Mouse (Mus musculus): ENCODE results near the gene Zfp383.
"Not testable (repeated sequence)": the region's sequence is repeated elsewhere in the genome, so short reads cannot be mapped to it uniquely, and the experiment has no call there.

Zfp383 gene

DNA sequence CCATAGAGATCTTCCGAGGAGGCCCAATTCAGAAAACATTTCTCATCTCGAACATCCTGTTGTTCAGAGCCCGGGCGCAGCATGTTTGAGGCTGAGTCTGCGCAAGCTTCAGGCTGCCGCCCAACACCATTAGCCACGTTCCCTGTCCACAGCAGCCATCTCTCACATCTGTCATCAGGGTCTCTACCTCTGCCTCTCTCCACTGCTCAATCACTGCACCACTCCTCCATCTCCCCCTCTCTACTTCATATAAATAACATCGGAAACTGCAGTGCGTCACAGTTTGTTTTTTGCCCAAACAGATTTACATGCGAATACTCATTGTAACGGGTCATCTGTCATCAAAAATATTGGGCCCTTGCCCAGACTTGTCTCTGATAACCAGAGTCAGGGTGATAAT lies 33.0 kb downstream of the Zfp383 start:
- DNase-seq (ENCODE audit: low spot score), result no peak

DNA sequence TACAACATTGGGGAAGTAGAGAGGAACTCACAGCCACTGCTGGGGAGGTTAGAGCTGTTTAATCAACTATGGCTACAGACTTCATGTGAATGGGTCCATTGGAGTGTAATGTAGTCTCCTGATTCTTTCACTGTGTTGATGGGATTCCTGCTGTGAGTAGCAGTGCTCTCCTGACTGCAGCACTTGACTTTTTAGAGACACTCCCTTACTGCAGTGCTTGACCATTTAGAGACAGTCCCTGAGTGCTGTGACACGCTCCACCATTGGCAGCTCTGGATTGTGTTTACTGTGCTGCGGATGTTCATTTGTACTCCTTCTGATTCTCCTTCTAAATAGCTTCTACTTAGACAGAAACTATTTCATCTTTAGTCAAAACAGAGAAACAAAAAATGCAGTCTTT lies 34.7 kb downstream of the Zfp383 start:
- DNase-seq (ENCODE audit: low spot score), result no peak

DNA sequence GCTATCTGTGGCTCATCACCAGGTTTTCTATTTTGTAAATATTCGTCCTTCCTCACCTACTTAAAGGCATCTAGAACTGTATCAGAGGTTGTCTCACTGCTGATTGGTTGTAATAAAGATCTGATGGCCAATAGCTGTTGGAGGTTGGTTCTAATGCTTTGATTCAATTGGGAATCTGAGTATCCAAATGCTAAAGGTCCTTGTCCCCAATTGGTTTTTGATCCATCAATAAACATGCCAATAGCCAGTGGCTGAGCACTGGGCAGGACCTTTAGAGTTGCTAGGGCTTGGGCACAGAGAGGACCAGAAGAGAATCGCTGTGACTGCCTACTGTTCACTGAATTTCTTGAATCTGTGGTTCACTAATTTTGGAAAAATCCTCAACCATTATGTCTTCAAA lies 35.7 kb downstream of the Zfp383 start:
- no peak for DNase-seq (ENCODE audit: low spot score)

DNA sequence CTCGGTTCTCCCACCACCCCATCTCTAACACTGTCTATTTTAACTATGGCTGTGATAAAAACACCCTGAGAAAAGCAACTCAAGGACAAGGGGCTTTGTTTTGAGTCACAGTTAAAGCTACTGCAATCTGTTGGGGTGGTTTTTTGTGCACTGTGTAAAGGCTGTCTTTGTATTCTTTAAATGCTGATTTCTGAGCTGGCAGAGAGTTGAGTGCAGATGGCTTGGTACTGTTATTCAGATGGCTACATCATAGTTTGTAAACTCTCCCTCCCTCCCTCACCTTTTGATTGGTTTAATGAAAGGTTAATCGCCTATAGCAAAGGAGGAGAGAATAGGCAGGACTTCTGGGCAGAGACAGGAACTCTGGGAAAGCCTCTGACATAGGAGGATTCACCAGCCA lies 36.2 kb downstream of the Zfp383 start:
- DNase-seq (ENCODE audit: low spot score), result no peak

DNA sequence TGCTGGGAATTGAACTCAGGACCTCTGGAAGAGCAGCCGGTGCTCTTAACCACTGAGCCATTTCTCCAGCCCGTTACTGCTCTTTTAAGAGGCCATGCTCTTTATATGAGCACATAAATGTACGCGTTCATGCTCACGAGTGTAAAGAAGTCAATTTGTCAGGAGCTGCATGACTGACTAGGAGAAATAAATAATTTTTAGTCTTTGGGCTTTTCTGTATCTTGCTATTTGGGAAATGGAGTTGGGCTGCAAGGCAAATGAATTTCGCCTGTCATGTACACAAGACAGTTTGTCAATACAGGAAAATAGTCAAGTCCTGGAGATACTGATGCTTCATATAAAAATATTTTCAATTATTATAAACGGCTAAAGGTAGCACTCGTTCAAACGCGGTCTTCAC lies 45.1 kb downstream of the Zfp383 start:
- peak; percentile 36 for DNase-seq (ENCODE audit: low spot score)

DNA sequence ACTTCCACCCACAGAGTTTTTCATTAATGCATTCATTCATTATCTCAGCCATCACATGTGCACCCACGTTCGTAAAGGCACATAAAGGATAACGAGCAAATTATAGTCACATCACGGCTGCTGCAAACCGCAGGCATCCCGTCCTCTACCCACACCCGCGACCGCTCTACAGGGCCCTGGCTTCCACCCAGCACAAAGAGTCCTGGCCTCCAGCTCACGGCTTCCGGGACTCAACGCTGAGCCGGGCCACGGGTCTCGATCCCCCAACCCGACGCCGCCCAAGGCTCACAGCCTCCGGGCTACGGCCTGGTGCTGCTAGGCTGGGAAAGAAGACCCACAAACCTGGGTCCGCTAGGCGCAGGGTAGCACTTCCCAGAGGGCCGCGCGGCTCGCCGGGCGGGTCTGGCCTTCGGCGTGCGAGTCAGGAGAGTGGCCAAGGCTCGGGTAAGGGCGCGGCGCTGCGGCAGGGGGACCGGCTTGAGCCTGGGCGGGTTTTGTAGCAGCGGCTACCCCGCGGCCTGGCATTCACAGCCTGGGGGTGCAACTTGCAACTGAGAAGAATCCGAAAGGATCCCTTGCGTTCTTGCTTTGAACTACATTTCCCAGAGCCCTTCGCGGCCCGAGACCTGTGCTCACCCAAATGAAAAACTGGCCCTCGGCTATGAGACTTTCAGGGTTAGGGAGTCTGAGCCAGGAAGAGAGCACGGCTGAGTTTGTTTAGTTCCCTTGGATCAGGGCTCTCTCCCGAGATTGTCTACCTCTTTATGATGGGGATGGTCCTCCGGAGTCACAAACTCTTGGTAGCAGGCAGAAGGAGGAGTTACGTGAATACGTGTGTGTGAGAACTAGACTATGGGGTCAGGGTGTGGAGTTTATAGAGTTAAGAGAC lies 45.7 kb downstream of the Zfp383 start, which contains the start of gene Zfp74:
Gene Zfp74 (minus strand): TSS at position 577 of the 889 bp plus-strand sequence.
- DNase-seq (ENCODE audit: low spot score), result peak; percentile 92

DNA sequence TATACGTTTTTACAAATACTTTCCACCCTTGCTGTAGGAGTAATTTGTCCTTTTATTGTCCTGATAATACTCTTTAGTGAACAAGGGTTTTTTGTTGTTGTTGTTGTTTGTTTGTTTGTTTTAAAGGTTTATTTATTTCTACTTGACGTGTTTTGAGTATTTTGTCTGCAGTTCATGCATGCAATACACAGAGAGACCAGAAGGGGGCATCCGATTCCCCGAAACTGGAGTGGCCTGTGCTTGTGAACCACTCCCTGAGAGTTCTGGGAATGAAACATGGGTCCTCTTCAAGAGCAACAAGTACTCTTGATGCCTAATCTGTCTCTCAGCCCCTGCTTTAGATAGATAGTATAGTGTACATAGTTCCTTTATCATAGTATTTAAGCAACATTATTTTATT lies 46.7 kb downstream of the Zfp383 start:
- peak; percentile 81 for DNase-seq (ENCODE audit: low spot score)

DNA sequence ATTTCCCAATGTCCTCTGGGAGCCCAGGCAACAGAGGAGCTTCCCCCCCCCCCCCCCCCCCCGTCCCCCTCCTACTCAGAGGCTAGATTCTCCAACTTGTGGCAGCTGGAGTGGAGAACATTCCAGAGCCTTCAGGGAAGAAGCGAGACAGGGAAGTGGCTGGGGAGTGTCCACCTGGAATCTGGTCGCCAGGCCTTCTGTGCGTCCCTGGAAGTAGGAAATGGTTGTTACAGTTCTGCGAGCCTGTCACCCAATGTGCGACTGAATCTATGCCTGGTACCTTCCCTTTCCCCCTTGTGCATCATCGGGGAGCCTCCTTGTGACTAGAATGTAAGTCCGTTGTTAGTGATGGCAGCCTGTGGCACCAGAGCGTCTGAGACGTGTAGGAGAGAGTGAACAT lies 48.2 kb downstream of the Zfp383 start:
- DNase-seq (ENCODE audit: low spot score), result no peak

DNA sequence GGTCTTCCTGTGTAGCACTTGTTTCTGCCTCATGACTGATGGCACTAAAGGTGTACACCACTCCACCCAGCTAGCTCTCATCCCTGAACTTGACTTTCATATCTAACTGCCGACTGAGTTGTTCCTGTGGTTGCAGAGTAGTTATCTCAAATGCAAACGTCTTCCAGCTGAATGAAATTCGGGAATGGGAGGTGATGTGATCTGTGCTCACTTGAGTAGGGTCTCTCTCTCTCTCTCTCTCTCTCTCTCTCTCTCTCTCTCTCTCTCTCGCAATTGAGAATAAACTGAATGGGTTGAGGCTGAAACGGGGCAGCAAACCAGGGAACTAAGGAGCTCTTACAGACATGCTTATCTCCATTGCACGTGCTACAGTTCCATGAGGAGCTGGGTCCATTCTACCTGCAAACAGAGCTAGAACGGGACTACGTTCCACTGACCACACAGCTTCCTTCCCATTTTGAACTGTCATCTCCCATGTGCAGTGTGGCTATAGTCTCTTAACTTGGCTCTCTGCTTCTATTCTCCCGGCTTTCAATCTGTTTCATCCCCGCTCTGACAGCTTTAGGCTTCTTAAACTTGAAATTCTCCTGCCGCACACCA lies 50.2 kb downstream of the Zfp383 start:
- DNase-seq (ENCODE audit: low spot score), result no peak

DNA sequence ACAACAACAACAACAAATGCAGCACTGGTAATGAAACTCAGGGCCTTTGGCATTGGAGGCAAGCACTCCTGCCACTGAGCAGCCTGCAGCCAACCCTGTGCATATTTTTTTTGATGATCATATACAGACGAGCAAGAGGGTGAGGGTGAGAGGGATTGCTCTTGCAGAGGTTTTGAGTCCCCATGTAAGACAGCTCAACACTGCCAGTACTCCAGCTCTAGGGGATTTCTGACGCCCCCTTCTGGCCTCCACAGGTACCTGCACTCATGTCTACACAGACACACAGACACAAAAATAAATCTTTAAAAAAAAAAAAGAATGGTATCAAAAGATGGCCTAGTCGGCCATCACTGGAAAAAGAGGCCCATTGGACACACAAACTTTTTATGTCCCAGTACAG lies 51.0 kb downstream of the Zfp383 start:
- no peak for DNase-seq (ENCODE audit: low spot score)

DNA sequence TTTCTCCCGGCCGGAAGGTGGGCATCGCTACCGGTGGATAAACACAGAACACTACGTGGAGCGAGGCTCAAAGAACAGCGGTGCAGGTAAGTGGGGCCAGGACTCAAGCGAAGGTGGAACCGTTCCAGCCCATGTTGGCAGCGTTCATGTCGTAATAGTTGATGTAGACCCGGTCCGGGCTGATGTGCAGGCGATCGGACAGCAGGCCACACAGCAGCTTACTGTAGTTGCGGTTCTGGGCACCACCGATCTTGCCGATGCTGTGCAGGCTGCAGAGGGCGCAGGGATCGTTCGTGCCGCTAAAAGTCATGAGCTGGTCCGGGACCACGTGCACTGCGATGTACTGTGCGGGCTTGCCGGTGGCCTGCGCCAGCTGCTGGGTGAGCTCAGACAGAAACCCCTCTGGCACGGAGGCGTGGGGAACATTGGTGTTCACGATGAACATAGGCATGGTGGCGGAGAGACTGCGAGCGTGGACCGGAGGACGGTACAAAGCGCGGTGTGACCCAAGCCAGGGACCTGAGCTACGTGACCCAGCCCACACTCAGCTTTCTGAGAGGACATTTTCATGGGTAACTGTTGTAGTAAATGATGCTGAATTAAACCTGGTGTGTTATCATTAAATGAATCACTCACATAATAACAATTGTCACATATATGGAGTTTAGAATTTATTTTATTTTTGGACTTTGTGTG lies 57.2 kb downstream of the Zfp383 start:
- DNase-seq (ENCODE audit: low spot score), result not testable (repeated sequence)
